Mouse (Mus musculus) midbrain, embryonic 13.5 days (tissue): ENCODE results near the gene Nnmt. TPM values are rescaled to one million over a fixed set of nuclear protein-coding genes. Genes with fewer than 3 reads are reported as not detected.
A peak's percentile ranks its signal among the peaks of the same experiment; 100 is the strongest.

Experiments used
- ATAC-seq: fragments of 200-750 bp; cut with Nextera tagmentation; 2 replicates; pipeline ENCODE4 v1.8.0; 2017; ENCODE audit warnings: mild to moderate bottlenecking, moderate TSS enrichment, moderate library complexity
- H3K27ac ChIP-seq: fragments of 300-500 bp; sonication (generic); 2 replicates; pipeline ENCODE4 v1.5.1; 2015; ENCODE audit warnings: inconsistent platforms, mild to moderate bottlenecking, moderate library complexity
- H3K27me3 ChIP-seq: fragments of 300-500 bp; sonication (generic); 2 replicates; pipeline ENCODE4 v1.6.1; 2015; ENCODE audit warnings: mild to moderate bottlenecking, inconsistent platforms
- H3K36me3 ChIP-seq: fragments of 300-500 bp; sonication (generic); 2 replicates; pipeline ENCODE4 v1.6.1; 2015; ENCODE audit warnings: mild to moderate bottlenecking, inconsistent platforms
- H3K4me1 ChIP-seq: fragments of 300-500 bp; sonication (generic); replicated peaks from 2 replicates; pipeline ENCODE4 v1.6.1; 2015; ENCODE audit warnings: inconsistent platforms
- H3K4me2 ChIP-seq: fragments of 300-500 bp; sonication (generic); replicated peaks from 2 replicates; pipeline ENCODE4 v1.6.1; 2015; ENCODE audit warnings: moderate library complexity, mild to moderate bottlenecking, inconsistent platforms
- H3K4me3 ChIP-seq: fragments of 300-500 bp; sonication (generic); replicated peaks from 2 replicates; pipeline ENCODE4 v1.5.1; 2015; ENCODE audit warnings: mild to moderate bottlenecking, inconsistent platforms
- H3K9ac ChIP-seq: fragments of 300-500 bp; sonication (generic); replicated peaks from 2 replicates; pipeline ENCODE4 v1.6.1; 2015; ENCODE audit warnings: mild to moderate bottlenecking, inconsistent platforms
- H3K9me3 ChIP-seq: fragments of 300-500 bp; sonication (generic); 2 replicates; pipeline ENCODE4 v1.6.1; 2016; ENCODE audit warnings: mild to moderate bottlenecking, inconsistent platforms
- WGBS: fragments of 180-500 bp; shearing (Covaris S2); methylation state at CpG from one replicate; pipeline ENCODE4 v1.1.7; 2015; 5-methylcytosine and 5-hydroxymethylcytosine counted together
- polyA plus RNA-seq: library from polyadenylated mRNA; unstranded; fragments of >200 nt; fragmentation: Nextera tagmentation; extraction: Ambion mirVana; gene quantifications from 2 replicates; pipeline ENCODE4 v1.2.1, GENCODE M21; 2015

Gene Nnmt
- 0.32 and 0.40 TPM in 2 replicates for polyA plus RNA-seq

DNA sequence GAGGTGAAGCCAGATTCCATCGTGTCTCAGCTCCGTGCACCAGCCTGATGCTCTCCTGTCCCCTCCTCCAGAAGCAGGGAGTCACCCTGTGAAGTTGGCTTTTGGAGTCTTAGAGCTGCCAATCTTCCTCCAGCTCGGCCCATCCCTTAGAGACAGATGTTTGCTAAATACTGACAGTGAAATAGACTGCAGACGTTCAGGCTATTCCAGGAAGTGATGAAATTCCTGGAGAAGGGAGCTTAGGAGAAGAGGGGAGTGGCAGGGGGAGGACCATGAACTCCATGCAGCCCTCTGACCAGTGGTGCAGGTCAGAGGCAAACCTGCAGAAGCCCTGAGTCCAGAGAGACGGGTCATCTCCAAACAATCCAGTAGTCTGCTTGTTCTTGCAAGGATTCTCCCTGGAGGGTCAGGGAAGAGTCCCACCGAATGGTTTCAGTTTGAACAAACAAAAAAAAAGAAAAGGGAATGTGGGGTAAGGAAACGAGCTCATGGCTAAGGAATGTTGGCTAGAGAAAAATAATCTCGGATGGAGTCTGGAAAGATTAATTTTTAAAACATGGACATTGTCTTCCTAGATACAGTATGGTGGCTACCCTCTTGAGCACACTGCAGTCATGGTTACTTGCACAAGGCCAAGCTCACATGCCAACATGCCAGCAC, at the start of gene Nnmt:
Nnmt (minus strand) TSS at position 215 of the 660 bp plus-strand sequence.
- Histone ChIP-seq H3K4me3 (no peak within 1 kb of the TSS), H3K36me3 (no peaks in the 10 kb centered on the region), H3K27me3 (no peaks in the 10 kb centered on the region), H3K4me1 (0 out of 2 replicates have a peak, but pooled peaks cover 4% of the 10 kb centered on the region), H3K4me2 (no peak within 1 kb of the TSS), H3K27ac (no peak within 1 kb of the TSS), H3K9ac (no peak within 1 kb of the TSS), H3K9me3 (no peaks in the 10 kb centered on the region)
- no peak for ATAC-seq
- 51% methylated on average over 8 of the region's 8 CpGs for WGBS

DNA sequence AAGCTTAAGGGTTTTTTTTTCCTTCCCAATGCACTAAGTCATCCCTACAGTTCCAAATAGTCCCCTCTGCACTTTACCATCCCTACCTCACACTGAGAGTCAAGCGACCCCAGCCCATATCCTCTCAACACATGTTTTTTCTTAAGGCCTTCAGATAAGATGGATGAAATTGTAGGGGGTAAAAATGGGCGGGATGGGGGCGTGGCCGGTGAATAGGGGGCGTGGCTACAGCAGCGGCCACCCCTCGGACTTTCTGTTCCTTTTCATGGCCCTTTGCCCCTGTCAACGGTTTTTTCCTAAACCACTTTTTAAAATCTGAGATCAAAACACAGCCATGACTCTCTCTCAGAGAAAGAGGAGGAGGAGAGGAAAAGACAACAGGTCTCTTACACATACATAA, 49.8 kb upstream of the Nnmt start:
- Histone ChIP-seq H3K9ac (no peak overlapping the region), H3K4me2 (no peak overlapping the region), H3K4me1 (peaks cover 23% of the 10 kb centered on the region), H3K27me3 (0 out of 2 replicates have a peak, but pooled peaks cover 3% of the 10 kb centered on the region), H3K27ac (no peak overlapping the region), H3K36me3 (no peaks in the 10 kb centered on the region), H3K9me3 (no peaks in the 10 kb centered on the region), H3K4me3 (no peak overlapping the region)
- no peak for ATAC-seq
- WGBS = 10% methylated on average over 8 of the region's 8 CpGs

DNA sequence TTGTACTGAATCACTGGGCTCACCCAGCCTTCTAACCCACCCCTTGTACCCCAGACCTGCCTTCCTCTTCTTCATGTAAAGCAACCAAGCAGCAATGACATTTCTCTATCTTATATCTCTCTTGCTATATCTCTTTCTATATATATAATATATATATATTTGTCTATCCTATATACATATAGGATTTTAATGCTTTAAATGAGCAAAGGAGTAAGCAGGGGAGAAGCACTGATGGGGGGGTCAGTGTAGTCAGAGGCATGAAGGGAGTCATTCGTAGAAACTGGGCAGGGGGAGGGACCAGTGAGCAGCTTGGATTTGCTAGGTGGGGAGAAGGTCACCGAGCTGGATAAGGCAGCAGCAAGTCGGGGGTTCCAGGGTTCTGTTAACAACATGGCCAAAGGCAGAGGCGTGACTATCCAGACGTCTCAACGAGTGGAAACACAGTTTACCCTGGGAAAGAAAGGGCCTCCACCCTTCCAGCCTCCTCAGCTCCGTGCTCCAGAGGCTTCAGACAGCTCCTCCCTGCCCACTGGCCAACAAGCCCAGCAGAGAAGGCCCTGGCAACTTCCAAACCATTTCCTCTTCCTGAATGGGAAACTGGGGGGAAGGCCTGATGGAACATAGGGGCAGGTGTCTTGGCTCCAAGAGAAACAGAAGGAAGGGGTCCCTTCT, 48.6 kb upstream of the Nnmt start:
- no peak for ATAC-seq
- H3K36me3 ChIP-seq = no peaks in the 10 kb centered on the region
- peaks cover 35% of the 10 kb centered on the region for H3K4me1 ChIP-seq
- H3K9ac ChIP-seq = no peak overlapping the region
- no peak overlapping the region for H3K4me3 ChIP-seq
- no peak overlapping the region for H3K27ac ChIP-seq
- H3K9me3 ChIP-seq = no peaks in the 10 kb centered on the region
- H3K27me3 ChIP-seq = peaks cover 3% of the 10 kb centered on the region; the same call in 1 of the 2 replicates
- WGBS = 45% methylated on average over 7 of the region's 7 CpGs
- no peak overlapping the region for H3K4me2 ChIP-seq

DNA sequence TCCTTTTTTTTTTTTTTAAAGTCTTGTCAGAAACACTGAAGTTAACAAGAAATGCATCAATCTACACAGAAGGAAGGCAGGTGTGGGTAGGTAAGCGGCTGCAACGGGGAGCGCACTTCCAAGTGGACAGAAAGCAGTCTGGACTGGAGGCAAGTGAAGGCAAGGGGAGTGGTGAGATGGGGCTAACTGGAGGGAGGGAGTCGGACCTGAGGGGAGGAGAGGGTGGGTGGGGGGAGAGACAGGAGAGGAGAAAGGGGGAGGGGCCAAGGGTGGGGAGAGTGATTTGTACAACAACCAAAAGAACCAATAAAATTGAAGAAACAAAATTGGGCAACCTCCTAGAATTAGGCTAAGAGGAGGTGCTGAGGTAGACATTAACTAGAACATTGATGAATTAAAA, 47.1 kb upstream of the Nnmt start:
- Histone ChIP-seq H3K9ac (no peak overlapping the region), H3K27ac (no peak overlapping the region), H3K9me3 (no peaks in the 10 kb centered on the region), H3K4me2 (no peak overlapping the region), H3K36me3 (no peaks in the 10 kb centered on the region), H3K4me3 (no peak overlapping the region), H3K4me1 (peaks cover 50% of the 10 kb centered on the region), H3K27me3 (peaks cover 3% of the 10 kb centered on the region; the same call in 1 of the 2 replicates)
- WGBS = 28% methylated on average over 4 of the region's 4 CpGs
- no peak for ATAC-seq

DNA sequence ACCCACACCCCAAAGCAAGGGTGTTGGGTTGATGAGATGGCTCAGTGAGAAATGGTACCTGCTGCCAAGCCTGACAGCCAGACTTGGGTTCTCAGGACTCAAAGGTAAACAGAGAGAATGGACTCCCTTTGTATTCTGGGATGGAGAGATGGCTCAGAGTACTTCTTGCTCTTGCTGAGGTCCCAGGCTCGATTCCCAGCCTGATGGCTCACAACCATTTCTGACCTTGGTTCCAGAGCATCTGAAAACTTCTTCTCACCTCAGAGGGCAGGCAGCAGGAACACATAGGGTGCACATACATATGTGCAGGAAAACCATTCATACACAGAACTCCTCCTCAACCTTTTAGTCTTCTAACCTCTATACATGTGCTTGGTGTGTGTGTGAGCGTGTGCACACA, 45.9 kb upstream of the Nnmt start:
- H3K9me3 ChIP-seq = no peaks in the 10 kb centered on the region

DNA sequence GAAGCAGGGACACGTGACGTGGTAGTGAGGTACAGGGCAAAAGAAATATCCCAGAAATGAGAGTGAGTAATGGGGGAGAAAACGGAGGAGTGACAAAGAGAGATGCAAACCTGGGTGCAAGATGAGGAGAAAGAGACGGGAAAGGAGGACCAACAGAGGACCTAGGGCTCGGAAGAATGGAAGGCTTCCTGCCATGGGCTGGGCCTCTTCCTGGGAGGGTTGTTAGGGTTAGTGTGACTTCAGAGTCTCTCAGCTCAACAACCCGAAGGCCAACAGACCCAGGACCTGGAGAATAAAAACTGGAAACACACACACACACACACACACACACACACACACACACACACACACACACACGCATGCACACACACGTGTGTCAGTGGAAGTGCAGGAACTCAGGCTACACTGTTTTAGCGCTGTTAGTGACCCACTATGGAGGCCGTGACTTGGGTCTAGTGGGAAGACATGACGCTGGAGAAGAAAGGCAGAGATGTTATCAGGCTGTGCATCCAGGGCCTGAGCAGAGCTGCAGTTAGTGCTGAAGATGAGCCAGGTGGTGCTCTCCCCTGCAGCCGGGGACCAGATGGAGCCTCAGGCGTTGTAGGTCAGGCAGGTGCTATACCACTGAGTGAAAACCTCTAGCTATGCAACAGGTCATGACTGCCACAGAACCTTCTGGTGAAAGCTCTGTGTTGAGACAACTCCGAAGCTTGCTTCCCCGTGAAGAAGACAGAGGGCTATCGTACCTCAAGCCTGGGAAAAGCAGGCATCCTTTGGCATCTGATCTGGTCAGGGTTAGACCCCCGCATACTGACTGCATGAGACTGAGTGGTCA, 45.1 kb upstream of the Nnmt start:
- Histone ChIP-seq H3K4me3 (no peak overlapping the region), H3K27ac (peak overlapping the region; percentile 82; the same call in 1 of the 2 replicates), H3K27me3 (peaks cover 3% of the 10 kb centered on the region; the same call in 1 of the 2 replicates), H3K4me2 (peak overlapping the region; percentile 48), H3K9me3 (no peaks in the 10 kb centered on the region), H3K36me3 (no peaks in the 10 kb centered on the region), H3K4me1 (peaks cover 45% of the 10 kb centered on the region), H3K9ac (no peak overlapping the region)
- WGBS = 22% methylated on average over 17 of the region's 17 CpGs
- no peak for ATAC-seq

More for the DNA sequence above, 45.9 kb upstream of the Nnmt start:
- ATAC-seq = no peak
- H3K27me3 ChIP-seq = peaks cover 3% of the 10 kb centered on the region; the same call in 1 of the 2 replicates
- WGBS = 74% methylated on average over 2 of the region's 2 CpGs
- no peak overlapping the region for H3K27ac ChIP-seq
- H3K4me3 ChIP-seq = no peak overlapping the region
- H3K36me3 ChIP-seq = no peaks in the 10 kb centered on the region
- H3K4me2 ChIP-seq = no peak overlapping the region
- H3K9ac ChIP-seq = no peak overlapping the region
- H3K4me1 ChIP-seq = peaks cover 48% of the 10 kb centered on the region

DNA sequence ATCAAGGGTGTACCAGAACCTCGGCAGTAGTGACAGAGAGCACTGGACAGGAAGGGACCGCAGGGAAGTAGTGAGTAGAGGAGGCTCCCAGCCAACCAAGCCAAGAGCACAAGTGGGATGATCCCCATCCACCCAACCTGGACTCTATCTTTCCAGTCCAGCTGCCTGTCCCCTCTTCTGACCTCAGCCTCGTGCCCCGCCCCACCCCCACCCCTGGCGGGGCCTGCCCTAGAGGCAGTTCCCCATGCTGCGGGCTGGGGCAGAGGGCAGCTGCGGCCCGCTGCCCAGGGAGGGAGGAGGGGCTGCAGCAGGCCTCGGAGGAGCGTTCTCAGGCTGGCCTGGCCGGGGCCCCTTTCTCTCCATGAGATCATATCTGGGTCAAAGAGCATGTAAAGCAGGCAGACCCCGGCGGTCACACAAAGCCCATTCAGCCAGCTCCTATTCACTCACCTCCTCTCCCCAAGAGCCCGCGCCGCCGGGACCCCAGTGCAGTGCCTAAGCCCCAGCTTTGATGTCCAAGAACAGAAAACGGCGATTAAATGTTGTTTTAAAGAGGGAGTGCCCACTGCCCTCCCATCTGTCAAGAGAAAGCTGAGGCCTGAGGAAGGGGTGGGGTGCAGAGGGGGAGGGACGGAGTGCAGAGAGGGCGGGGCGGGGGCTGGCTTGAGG, 44.3 kb upstream of the Nnmt start:
- peak overlapping the region; percentile 6; the same call in 1 of the 2 replicates for H3K4me3 ChIP-seq
- H3K4me1 ChIP-seq = peaks cover 45% of the 10 kb centered on the region
- 0% methylated on average over 21 of the region's 22 CpGs for WGBS
- ATAC-seq = peak; percentile 76
- H3K27ac ChIP-seq = peak overlapping the region; percentile 82
- no peak overlapping the region; the same call in 1 of the 2 replicates for H3K9ac ChIP-seq
- H3K9me3 ChIP-seq = peaks cover 3% of the 10 kb centered on the region; the same call in 1 of the 2 replicates
- peaks cover 3% of the 10 kb centered on the region; the same call in 1 of the 2 replicates for H3K27me3 ChIP-seq
- no peaks in the 10 kb centered on the region for H3K36me3 ChIP-seq
- peak overlapping the region; percentile 48 for H3K4me2 ChIP-seq

DNA sequence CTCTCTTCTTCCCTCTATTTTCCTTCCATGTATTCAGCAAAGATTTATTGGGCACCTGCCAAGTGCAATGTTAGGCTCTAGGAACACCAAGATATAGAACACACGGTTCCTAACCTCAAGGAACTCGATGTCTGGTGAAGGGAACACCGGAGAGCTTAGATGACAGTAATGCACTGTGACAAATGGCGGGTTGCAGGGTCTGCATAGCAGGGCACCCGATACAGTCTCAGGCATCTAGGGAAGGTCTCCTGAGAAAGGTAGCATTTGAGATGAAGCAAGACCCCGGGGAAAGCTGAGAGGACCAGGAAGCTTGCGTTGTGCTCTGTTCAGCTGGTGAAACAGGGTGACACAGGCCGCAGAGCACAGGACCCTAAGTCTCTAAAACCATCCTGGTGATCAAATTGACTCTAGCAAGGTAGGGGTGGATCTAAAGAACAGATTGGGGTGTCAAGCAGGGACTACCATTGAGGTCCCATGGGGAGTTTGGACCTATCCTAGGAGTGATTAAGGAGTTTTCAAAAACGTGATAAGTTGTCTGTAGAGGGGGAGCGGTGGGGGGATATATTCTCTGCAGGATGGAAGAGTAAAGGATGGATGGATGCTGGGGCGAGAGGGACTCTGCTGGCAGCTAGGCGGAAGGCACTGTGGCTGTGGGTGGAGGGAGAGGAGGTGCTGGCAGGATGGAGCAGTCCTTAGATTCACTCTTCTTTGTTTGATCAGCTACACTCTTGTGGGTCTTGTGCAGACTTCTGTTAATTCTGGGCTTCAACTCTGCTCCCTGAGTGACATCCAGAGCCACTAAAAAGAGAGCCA, 43.5 kb upstream of the Nnmt start:
- H3K4me2 ChIP-seq = peak overlapping the region; percentile 48
- WGBS = 28% methylated on average over 12 of the region's 12 CpGs
- ATAC-seq = peak; percentile 31; the same call in 1 of the 2 replicates

DNA sequence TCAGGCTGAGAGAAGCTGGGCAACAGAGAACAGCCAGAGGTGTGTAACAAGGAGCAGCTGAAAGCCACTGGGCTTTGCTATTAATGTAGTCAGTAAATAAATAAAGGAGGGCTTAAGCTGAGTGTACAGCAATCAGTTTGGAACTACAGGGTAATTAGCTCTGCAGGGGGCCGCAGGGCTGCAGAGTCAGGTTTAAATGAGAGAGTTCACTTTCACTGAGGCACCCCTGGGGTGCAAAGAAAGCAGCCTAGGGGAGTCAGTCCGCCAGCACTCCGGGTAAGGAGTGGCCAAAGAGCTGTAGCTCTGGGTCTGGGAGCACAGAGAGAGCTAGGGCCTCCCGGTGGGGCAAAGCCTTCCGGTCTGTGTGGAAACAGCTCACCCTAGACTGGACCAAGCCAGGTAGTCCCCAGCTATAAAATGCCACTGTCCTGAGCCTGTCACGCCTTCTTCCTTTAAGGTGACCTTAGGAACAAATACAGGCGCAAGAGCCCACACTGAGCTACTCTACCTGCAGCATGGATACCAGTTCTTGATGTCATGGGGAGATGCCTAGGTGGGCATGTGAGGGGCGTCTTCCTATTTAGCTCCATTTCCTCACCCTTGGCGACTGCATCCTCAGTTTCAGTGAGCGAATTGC, 42.8 kb upstream of the Nnmt start:
- H3K27ac ChIP-seq = 0 out of 2 replicates have a peak overlapping the region, but pooled peaks have one; percentile 30
- no peak overlapping the region for H3K4me3 ChIP-seq
- WGBS = 23% methylated on average over 10 of the region's 10 CpGs
- H3K4me1 ChIP-seq = peaks cover 42% of the 10 kb centered on the region
- peaks cover 3% of the 10 kb centered on the region; the same call in 1 of the 2 replicates for H3K27me3 ChIP-seq
- H3K9ac ChIP-seq = 0 out of 2 replicates have a peak overlapping the region, but pooled peaks have one; percentile 14
- ATAC-seq = peak; percentile 5; the same call in 1 of the 2 replicates
- H3K4me2 ChIP-seq = no peak overlapping the region
- no peaks in the 10 kb centered on the region for H3K36me3 ChIP-seq
- peaks cover 7% of the 10 kb centered on the region; the same call in 1 of the 2 replicates for H3K9me3 ChIP-seq

More for the DNA sequence above, 43.5 kb upstream of the Nnmt start:
- Histone ChIP-seq H3K36me3 (no peaks in the 10 kb centered on the region), H3K4me3 (no peak overlapping the region), H3K27me3 (peaks cover 3% of the 10 kb centered on the region; the same call in 1 of the 2 replicates), H3K4me1 (peaks cover 42% of the 10 kb centered on the region), H3K9ac (no peak overlapping the region; the same call in 1 of the 2 replicates), H3K27ac (peak overlapping the region; percentile 82), H3K9me3 (peaks cover 7% of the 10 kb centered on the region; the same call in 1 of the 2 replicates)
